13 mouse cellular contexts compared by ENCODE assay signal in the genomic region with DNA sequence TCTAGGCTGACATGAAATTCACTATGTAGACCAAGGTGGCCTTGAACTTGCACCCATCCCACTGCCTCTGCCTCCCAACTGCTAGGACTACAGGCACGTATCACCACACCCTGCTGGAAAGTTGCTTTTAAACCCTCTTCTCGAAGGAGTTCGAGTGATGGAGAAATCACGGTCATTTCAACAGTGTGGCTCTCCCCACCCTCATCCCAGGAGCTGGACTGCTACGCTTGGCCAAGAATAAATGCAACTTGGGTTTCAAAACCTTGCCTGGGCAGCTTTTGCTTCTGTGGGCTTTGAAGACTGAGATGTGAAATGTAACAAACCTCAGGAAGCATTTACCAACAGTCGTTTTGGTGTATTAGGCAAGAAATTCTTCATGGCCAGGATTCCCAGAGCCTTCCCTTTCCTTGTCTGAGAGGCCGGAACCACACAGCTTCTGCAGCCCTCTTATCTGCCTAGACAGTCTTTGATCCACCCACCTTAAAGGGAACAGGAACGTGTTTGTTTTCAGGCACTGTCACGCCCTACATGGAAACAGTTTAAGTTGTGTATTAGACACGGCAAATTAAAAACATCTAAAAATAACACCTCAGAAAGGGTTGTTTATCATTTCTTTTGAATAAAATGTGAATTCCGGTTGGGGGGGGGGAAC.
DNase-seq lines count a peak whose midpoint lies in the region; ATAC-seq and TF ChIP-seq lines count a peak whose summit lies in the region.
"Had no signal": no experiment of that assay in that cellular context is flagged by ENCODE, and none has a peak within 500 bp of the region (broad histone marks: within the 10 kb centered on the region; RNA-seq: fewer than 3 reads in every experiment).

No protein-coding gene starts in this region.

- H3K4me2 ChIP-seq in liver, embryonic 14.5 days (ENCODE audit: low read depth) = peak overlapping the region; percentile 57
- H3K4me2 ChIP-seq: hindbrain, embryonic 15.5 days had no signal

- WGBS in liver, embryonic 14.5 days (ENCODE audit: insufficient replicate concordance) = 48% methylated on average over 11 of the region's 11 CpGs
- 93% methylated on average over 11 of the region's 11 CpGs for WGBS in cerebellum, adult 2 months

- TF ChIP-seq EP300 in liver, embryonic 14.5 days (IDR thresholded peaks at IDR 0.05; ENCODE audit: low read depth) = peak; percentile 88

- H3K36me3 ChIP-seq in G1E (replicated peaks) = no peaks in the 10 kb centered on the region
- no peaks in the 10 kb centered on the region for H3K36me3 ChIP-seq in liver, embryonic 14.5 days (replicated peaks; ENCODE audit: control insufficient read depth, insufficient read depth, low read depth)
- H3K36me3 ChIP-seq: hindbrain, embryonic 15.5 days had no signal

- 0 out of 2 replicates have a peak, but pooled peaks cover 2% of the 10 kb centered on the region for H3K9me3 ChIP-seq in G1E (replicated peaks)
- no peaks in the 10 kb centered on the region for H3K9me3 ChIP-seq in liver, embryonic 14.5 days (ENCODE audit: control insufficient read depth, low read length)
- H3K9me3 ChIP-seq: hindbrain, embryonic 15.5 days had no signal

- peaks cover 38% of the 10 kb centered on the region for H3K4me1 ChIP-seq in G1E (ENCODE audit: insufficient read depth, low read depth, low read length)
- no peaks in the 10 kb centered on the region for H3K4me1 ChIP-seq in cortical plate, adult 2 months (ENCODE audit: control insufficient read depth, insufficient read depth, low read length)
- peaks cover 10 to 13% of the 10 kb centered on the region in 2 experiments for H3K4me1 ChIP-seq in liver, embryonic 14.5 days (replicated peaks; ENCODE audit: control insufficient read depth in 2 of 2, insufficient read depth in 2 of 2, low read length in 1 of 2)
- no peaks in the 10 kb centered on the region; the same call in 1 of the 2 replicates for H3K4me1 ChIP-seq in cerebellum, adult 2 months (ENCODE audit: control insufficient read depth, insufficient read depth, low read length)
- H3K4me1 ChIP-seq: hindbrain, embryonic 15.5 days had no signal

- ATAC-seq in G1E (ENCODE audit: extremely low read depth, insufficient number of reproducible peaks, low FRiP score, poor library complexity, severe bottlenecking) = peak; percentile 73
- peak; percentile 98 for ATAC-seq in liver, embryonic 14.5 days (ENCODE audit: insufficient read depth)

- intact Hi-C loops in heart, postnatal 36 days (cut with DNase I) = no loop called here

- no peak for TF ChIP-seq POLR2A in cortical plate, adult 2 months (IDR thresholded peaks at IDR 0.05; ENCODE audit: extremely low read depth, insufficient read depth, low read length)
- no peak for TF ChIP-seq POLR2A in cerebellum, adult 2 months (IDR thresholded peaks at IDR 0.05; ENCODE audit: borderline replicate concordance, insufficient read depth, low read length)

- 0 out of 2 replicates have a peak overlapping the region, but pooled peaks have one; percentile 10 for H3K27ac ChIP-seq in cortical plate, adult 2 months (ENCODE audit: insufficient read depth, low read length)
- H3K27ac ChIP-seq in liver, embryonic 14.5 days = peak overlapping the region; percentile 53
- no peak overlapping the region for H3K27ac ChIP-seq in cerebellum, adult 2 months (ENCODE audit: insufficient read depth, low read length)
- H3K27ac ChIP-seq: hindbrain, embryonic 15.5 days; kidney, postnatal 0 days had no signal

- 0 out of 2 replicates have a peak overlapping the region, but pooled peaks have one; percentile 25 for H3K9ac ChIP-seq in liver, embryonic 14.5 days (replicated peaks)
- H3K9ac ChIP-seq: hindbrain, embryonic 15.5 days had no signal

- no peak for TF ChIP-seq CTCF in G1E (IDR thresholded peaks at IDR 0.05; ENCODE audit: low read depth, low read length)
- TF ChIP-seq CTCF in cortical plate, adult 2 months (IDR thresholded peaks at IDR 0.05; ENCODE audit: extremely low read depth, insufficient read depth, low read length) = no peak
- no peak for TF ChIP-seq CTCF in liver, embryonic 14.5 days (IDR thresholded peaks at IDR 0.05; ENCODE audit: low read depth)
- TF ChIP-seq CTCF in cerebellum, adult 2 months (IDR thresholded peaks at IDR 0.05; ENCODE audit: borderline replicate concordance, insufficient read depth, low read depth, low read length) = no peak

- peak; percentile 32 for DNase-seq in adrenal gland, postnatal 10 days
- no peak for DNase-seq in adrenal gland, postnatal 25 days
- DNase-seq in G1E (ENCODE audit: low spot score) = peak; percentile 25
- DNase-seq in liver, embryonic 14.5 days (ENCODE audit: low read depth in 3 of 3, low spot score in 3 of 3) = peak; percentile 64 to 77 (median 75)
- DNase-seq in cerebellum, adult 2 months = no peak
- DNase-seq in spleen, postnatal 36 days (ENCODE audit: low spot score in 2 of 2) = no peak
- DNase-seq in heart, postnatal 36 days = no peak
- DNase-seq: cerebellum, adult 18-20 months; layer of hippocampus, adult 9-11 months; thymus, adult 18-20 months had no signal

- H3K4me3 ChIP-seq in G1E (ENCODE audit: low read depth, low read length) = no peak overlapping the region
- no peak overlapping the region for H3K4me3 ChIP-seq in cortical plate, adult 2 months (ENCODE audit: insufficient read depth, low read length)
- no peak overlapping the region for H3K4me3 ChIP-seq in liver, embryonic 14.5 days (ENCODE audit: insufficient read depth in 1 of 2, low read depth in 2 of 2, low read length in 2 of 2)
- H3K4me3 ChIP-seq in cerebellum, adult 2 months (replicated peaks; ENCODE audit: insufficient read depth, low read depth, low read length) = no peak overlapping the region
- H3K4me3 ChIP-seq: hindbrain, embryonic 15.5 days had no signal

- peaks cover 5% of the 10 kb centered on the region; the same call in 1 of the 2 replicates for H3K27me3 ChIP-seq in G1E (ENCODE audit: insufficient read depth, low read length)
- H3K27me3 ChIP-seq in liver, embryonic 14.5 days (ENCODE audit: control insufficient read depth, insufficient read depth, low read length) = no peaks in the 10 kb centered on the region
- no peaks in the 10 kb centered on the region for H3K27me3 ChIP-seq in cerebellum, adult 2 months (ENCODE audit: control insufficient read depth, insufficient read depth, low read length)
- H3K27me3 ChIP-seq: hindbrain, embryonic 15.5 days had no signal

Comparison
In these comparisons a context has a peak if more than half of its experiments do, and no peak if none do; other contexts are left out.
1. DNase-seq: peak in adrenal gland, postnatal 10 days (single experiment), G1E (single experiment) and liver, embryonic 14.5 days (3 of 3); none in adrenal gland, postnatal 25 days (single experiment), cerebellum, adult 2 months (0 of 2), spleen, postnatal 36 days (0 of 2) and heart, postnatal 36 days (0 of 2).